Mouse (Mus musculus) myocyte (in vitro differentiated cells): ENCODE measurements around the gene Ndufc2.

ENCODE experiments used
- POLR2A ChIP-seq: IDR thresholded peaks from one replicate; pipeline ENCODE4 v1.6.1; 2011; ENCODE audit warnings: low read depth, mild to moderate bottlenecking, control low read depth, moderate library complexity; ENCODE audit not compliant: insufficient read length
- USF1 ChIP-seq: IDR thresholded peaks from one replicate; pipeline ENCODE4 v1.6.1; 2011; ENCODE audit warnings: low read depth, mild to moderate bottlenecking, control low read depth, moderate library complexity

GRCm38 (mm10) chr7:97365887-97366286 is 33.9 kb upstream of the Ndufc2 start:
- TF ChIP-seq POLR2A (no peak), USF1 (no peak)
